Mouse (Mus musculus) liver, embryonic 13.5 days (tissue): ENCODE results near the gene Tepp. TPM values are rescaled to one million over a fixed set of nuclear protein-coding genes. Genes with fewer than 3 reads are reported as not detected.

Experiments used
- ATAC-seq: fragments of 200-750 bp; cut with Nextera tagmentation; 2 replicates; pipeline ENCODE4 v1.8.0; 2017; ENCODE audit warnings: low read depth, mild to moderate bottlenecking, moderate number of reproducible peaks, moderate library complexity
- DNase-seq: peaks from one replicate; pipeline ENCODE4 v3.0.0; 2022
- H3K27ac ChIP-seq: fragments of 300-500 bp; sonication (generic); 2 replicates; pipeline ENCODE4 v1.5.1; 2015; ENCODE audit warnings: moderate library complexity, mild to moderate bottlenecking, inconsistent platforms
- H3K27me3 ChIP-seq: fragments of 300-500 bp; sonication (generic); 2 replicates; pipeline ENCODE4 v1.6.1; 2015; ENCODE audit warnings: mild to moderate bottlenecking, inconsistent platforms
- H3K36me3 ChIP-seq: fragments of 300-500 bp; sonication (generic); 2 replicates; pipeline ENCODE4 v1.6.1; 2015; ENCODE audit warnings: mild to moderate bottlenecking, inconsistent platforms
- H3K4me1 ChIP-seq: fragments of 300-500 bp; sonication (generic); replicated peaks from 2 replicates; pipeline ENCODE4 v1.6.1; 2015; ENCODE audit warnings: inconsistent platforms
- H3K4me2 ChIP-seq: fragments of 300-500 bp; sonication (generic); 2 replicates; pipeline ENCODE4 v1.6.1; 2015; ENCODE audit warnings: inconsistent platforms, mild to moderate bottlenecking, moderate library complexity
- H3K4me3 ChIP-seq: fragments of 300-500 bp; sonication (generic); replicated peaks from 2 replicates; pipeline ENCODE4 v1.5.1; 2015; ENCODE audit warnings: mild to moderate bottlenecking, inconsistent platforms
- H3K9ac ChIP-seq: fragments of 300-500 bp; sonication (generic); 2 replicates; pipeline ENCODE4 v1.6.1; 2015; ENCODE audit warnings: mild to moderate bottlenecking, inconsistent platforms
- H3K9me3 ChIP-seq: fragments of 300-500 bp; sonication (generic); replicated peaks from 2 replicates; pipeline ENCODE4 v1.6.1; 2016; ENCODE audit warnings: inconsistent platforms
- WGBS: fragments of 180-500 bp; shearing (Covaris S2); methylation state at CpG from one replicate; pipeline ENCODE4 v1.1.7; 2015; ENCODE audit not compliant: insufficient replicate concordance; 5-methylcytosine and 5-hydroxymethylcytosine counted together
- polyA plus RNA-seq: library from polyadenylated mRNA; unstranded; fragments of >200 nt; fragmentation: Nextera tagmentation; extraction: Ambion mirVana; gene quantifications from 2 replicates; pipeline ENCODE4 v1.2.1, GENCODE M21; 2015

The Tepp gene
- polyA plus RNA-seq, 1 experiment from 2014 or later: not detected

- Histone ChIP-seq H3K9ac (no peak overlapping the region), H3K4me1 (peaks cover 24% of the 10 kb centered on the region), H3K36me3 (no peaks in the 10 kb centered on the region), H3K9me3 (no peaks in the 10 kb centered on the region), H3K27me3 (no peaks in the 10 kb centered on the region), H3K27ac (no peak overlapping the region), H3K4me3 (no peak overlapping the region), H3K4me2 (no peak overlapping the region)
- DNase-seq (no peak), ATAC-seq (no peak)
- 62% methylated on average over 12 of the region's 12 CpGs for WGBS
Measured at GRCm38 (mm10) chr8:95373389-95374002, 63.1 kb downstream of the Tepp start.

- H3K9me3 ChIP-seq: no peaks in the 10 kb centered on the region
- no peaks in the 10 kb centered on the region for H3K27me3 ChIP-seq
- DNase-seq (no peak), ATAC-seq (no peak)
- H3K36me3 ChIP-seq: no peaks in the 10 kb centered on the region
- H3K9ac ChIP-seq: no peak overlapping the region
- 46% methylated on average over 3 of the region's 3 CpGs for WGBS
- no peak overlapping the region for H3K4me3 ChIP-seq
- H3K4me2 ChIP-seq: no peak overlapping the region
- no peak overlapping the region for H3K27ac ChIP-seq
- H3K4me1 ChIP-seq: peaks cover 17% of the 10 kb centered on the region
Measured at GRCm38 (mm10) chr8:95374429-95374828, 64.1 kb downstream of the Tepp start.

- no peak overlapping the region for H3K4me2 ChIP-seq
- ATAC-seq (no peak), DNase-seq (no peak)
- no peak overlapping the region for H3K9ac ChIP-seq
- 58% methylated on average over 7 of the region's 7 CpGs for WGBS
- H3K4me3 ChIP-seq: no peak overlapping the region
- H3K27ac ChIP-seq: no peak overlapping the region
- H3K27me3 ChIP-seq: no peaks in the 10 kb centered on the region
- peaks cover 10% of the 10 kb centered on the region for H3K4me1 ChIP-seq
- H3K36me3 ChIP-seq: no peaks in the 10 kb centered on the region
- no peaks in the 10 kb centered on the region for H3K9me3 ChIP-seq
Measured at GRCm38 (mm10) chr8:95375374-95375930, 65.1 kb downstream of the Tepp start.

Other genes with a start within 250 kb of the Tepp start
- gene Katnb1, start 229.4 kb upstream of the Tepp start, polyA plus RNA-seq: 14.8 and 15.4 TPM in 2 replicates
- 3.2 and 4.1 TPM in 2 replicates for gene Kifc3, start 107.8 kb upstream of the Tepp start, polyA plus RNA-seq
- gene Cngb1, start 4.0 kb upstream of the Tepp start, polyA plus RNA-seq: not detected in 2 replicates
- 0.78 and 1.2 TPM in 2 replicates for gene Zfp319, start 21.4 kb downstream of the Tepp start, polyA plus RNA-seq
- gene Usb1, start 21.7 kb downstream of the Tepp start, polyA plus RNA-seq: 13.0 and 15.2 TPM in 2 replicates
- gene Mmp15, start 41.7 kb downstream of the Tepp start, polyA plus RNA-seq: 0.86 and 1.1 TPM in 2 replicates
- gene Cfap20, start 124.3 kb downstream of the Tepp start, polyA plus RNA-seq: 41.2 TPM in 2 replicates
- 4.9 and 6.2 TPM in 2 replicates for gene Csnk2a2, start 179.5 kb downstream of the Tepp start, polyA plus RNA-seq
- not detected in 2 replicates for gene Ccdc113, start 223.5 kb downstream of the Tepp start, polyA plus RNA-seq